Mouse (Mus musculus) layer of hippocampus, postnatal 14 days (tissue): ENCODE data around the gene Mrtfb. TPM values are rescaled to one million over a fixed set of nuclear protein-coding genes. Genes with fewer than 3 reads are reported as not detected.
"Not testable (repeated sequence)": the region's sequence is repeated elsewhere in the genome, so short reads cannot be mapped to it uniquely, and the experiment has no call there.

Source experiments
- DNase-seq, 2 experiments: peaks; one replicate each; pipeline ENCODE4 v3.0.0; 2021 to 2022; ENCODE audit warnings: low spot score in 2 of 2, mixed read lengths in 1 of 2
- total RNA-seq, 2 experiments: library from RNA; stranded (reverse); gene quantifications; 2 replicates each; pipeline ENCODE4 v1.2.3; 2021

Gene Mrtfb
- total RNA-seq, 2 experiments from 2014 or later: 118 to 123 TPM

DNA sequence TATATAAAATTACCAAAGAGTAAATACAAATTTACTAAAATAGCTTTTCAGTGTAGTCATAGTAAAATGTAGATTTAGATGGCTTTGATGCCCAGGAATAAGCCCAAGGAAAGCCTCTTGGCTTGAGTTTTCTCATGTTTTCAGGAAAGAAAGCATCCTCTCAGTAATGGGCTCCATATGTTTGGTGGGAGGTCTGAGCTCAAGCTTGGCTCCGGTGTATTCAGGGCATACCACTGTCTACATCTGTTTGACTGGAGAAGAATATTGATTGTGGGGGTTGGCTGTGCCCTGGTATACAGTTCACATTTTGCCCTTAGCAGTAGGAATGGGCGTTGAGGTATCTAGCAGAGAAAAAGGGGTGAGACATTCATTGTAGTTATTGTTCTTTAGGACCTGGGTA, 13.1 kb downstream of the Mrtfb start:
- DNase-seq: no peak

DNA sequence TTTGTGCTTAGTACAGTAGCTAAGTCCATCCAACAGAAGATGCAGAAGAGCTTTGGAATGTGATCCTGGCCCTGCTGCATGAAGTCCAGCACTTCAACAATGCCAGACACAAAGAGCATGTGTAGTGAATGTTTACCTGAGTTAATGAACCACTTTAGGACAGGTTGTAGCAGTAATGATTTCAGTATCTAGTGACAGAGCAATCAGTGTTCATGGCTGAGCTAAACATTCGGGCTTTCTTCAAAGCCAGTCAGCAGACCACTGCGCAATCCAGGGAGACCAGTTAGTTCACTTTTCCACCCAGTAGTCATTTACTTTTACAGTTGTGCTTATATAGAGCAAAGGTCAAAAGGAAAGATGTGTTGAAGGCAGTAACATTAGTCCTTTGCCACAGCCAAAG, 20.0 kb downstream of the Mrtfb start:
- DNase-seq: no peak

DNA sequence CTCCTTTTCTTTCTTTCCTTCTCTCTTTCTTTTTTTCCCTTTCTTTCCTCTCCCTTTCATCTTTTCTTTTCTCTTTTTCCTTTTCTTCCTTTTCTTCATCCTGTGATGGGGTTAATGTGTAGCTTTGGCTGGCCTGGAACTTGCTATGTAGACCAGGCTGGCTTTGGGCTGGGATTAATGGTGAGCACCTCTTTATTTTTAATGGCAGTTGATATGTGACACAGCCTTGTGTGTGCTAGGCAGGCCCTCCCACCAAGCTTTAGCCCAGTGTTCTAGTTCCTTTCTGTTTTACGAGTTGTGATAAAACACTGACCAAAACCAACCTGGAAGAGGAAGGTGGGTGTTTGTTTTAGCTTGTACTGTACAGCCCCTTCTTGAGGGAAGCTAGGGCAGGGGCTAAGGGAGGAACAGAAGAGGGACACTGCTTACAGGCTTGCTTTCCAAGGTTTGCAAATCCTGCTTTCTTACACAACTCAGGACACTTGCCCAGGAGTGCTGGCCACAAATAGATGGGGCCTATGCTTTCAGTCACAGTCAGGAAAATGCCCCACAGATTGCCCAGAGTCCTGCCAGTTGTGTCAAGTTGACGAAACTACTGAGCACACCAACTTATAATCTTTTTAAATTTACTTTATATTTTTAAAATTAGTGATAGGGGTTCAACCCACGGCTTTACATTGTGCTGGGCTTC, 20.6 kb downstream of the Mrtfb start:
- DNase-seq: no peak

DNA sequence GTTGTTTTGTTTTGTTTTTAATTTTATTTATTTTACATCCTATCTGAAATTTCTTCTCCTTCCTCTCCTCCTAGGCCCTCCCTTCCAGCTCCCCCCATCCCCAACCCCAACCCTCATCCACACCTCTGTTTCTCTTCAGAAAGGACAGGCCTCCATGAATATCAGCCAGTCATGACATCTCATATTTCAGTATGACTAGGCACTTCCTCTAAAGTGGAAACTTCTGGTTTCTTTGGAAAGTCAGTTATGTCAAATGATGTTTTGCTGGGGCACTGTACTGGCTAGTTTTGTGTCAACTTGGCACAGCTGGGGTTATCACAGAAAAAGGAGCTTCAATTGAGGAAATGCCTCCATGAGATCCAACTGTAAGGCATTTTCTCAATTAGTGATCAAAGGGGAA, 30.1 kb downstream of the Mrtfb start:
- not testable (repeated sequence) for DNase-seq

DNA sequence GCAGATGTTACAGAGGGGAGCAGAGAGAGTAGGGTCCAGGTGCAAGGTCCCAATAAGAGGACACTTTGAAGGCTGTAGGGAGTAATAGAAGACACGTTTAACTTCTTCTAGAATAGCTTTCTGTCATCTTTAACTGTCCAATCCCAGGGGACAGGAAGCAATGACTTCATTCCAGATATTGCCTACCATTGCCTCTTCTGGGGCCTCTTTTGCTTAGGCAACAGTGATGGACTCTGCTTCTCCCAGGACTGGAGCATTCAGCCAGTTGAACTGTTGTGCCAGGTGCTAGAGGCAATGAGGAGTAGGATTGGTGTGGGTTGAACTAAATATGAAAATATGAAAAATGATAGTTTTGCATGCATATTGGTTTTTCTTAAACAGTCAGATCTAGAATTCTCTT, 41.6 kb downstream of the Mrtfb start:
- DNase-seq: no peak

DNA sequence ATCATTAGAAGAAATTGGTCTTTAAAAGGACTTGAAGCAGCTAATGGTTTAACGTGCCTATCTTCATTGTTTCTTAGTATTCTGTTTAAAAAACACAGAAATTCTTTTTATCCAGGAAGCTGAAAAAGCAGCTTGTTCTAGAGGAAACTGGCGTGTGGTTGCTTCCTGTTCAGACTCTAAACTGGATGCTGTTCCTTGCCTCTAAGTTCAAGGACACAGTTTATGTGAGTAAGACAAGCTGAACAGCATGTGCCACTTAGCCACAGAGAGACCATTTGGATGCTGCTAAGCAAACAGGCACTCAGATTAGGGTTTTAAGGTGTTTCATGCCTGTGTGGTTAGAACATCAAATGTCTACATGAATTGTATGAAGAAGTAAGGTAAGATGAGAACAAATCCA, 42.7 kb downstream of the Mrtfb start:
- no peak for DNase-seq

- peak in 1 of 2 experiments; percentile 26 for DNase-seq
Measured at GRCm38 (mm10) chr16:13306065-13306695, 49.9 kb downstream of the Mrtfb start.

- DNase-seq: no peak
Measured at GRCm38 (mm10) chr16:13310096-13310683, 53.9 kb downstream of the Mrtfb start.

- no peak for DNase-seq
Measured at GRCm38 (mm10) chr16:13311374-13311773, 55.1 kb downstream of the Mrtfb start.

DNA sequence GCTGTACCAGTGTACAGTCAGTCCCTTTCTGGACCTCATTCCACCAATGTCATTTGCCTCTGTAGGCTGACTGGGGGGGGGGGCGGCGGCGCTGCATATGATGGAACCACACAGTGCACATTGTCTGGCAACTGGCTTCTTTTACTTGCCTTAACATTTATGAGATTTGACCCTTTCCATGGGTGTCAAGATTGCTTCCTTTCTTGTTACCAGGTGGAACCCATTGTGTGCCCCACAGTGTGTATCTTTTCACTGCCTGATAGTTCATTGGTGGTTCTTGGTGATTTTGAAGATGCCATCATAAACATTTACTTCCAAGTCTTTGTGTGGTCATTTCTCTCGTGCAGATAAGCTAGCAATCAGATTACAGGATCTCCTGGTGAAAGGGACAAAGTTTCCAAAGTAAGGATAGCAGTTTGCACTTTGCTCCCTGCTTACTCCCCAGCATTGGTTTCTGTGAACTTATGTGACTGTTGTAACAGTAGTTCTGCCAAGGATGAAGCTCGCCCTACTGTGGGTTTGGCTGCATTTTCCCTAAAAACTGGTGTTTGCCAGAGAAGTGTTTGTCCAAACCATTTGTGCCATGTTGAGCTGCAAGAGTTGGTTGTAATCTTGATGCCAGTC, 56.9 kb downstream of the Mrtfb start:
- DNase-seq: no peak

- DNase-seq: no peak
Measured at GRCm38 (mm10) chr16:13323751-13324150, 67.5 kb downstream of the Mrtfb start.

- no peak for DNase-seq
Measured at GRCm38 (mm10) chr16:13326622-13327021, 70.3 kb downstream of the Mrtfb start.

GRCm38 (mm10) chr16:13328646-13329045, 72.4 kb downstream of the Mrtfb start:
- DNase-seq: no peak

GRCm38 (mm10) chr16:13329640-13330039, 73.4 kb downstream of the Mrtfb start:
- DNase-seq: no peak

- no peak for DNase-seq
Measured at GRCm38 (mm10) chr16:13330221-13330659, 74.0 kb downstream of the Mrtfb start.

- no peak for DNase-seq
Measured at GRCm38 (mm10) chr16:13331898-13332297, 75.6 kb downstream of the Mrtfb start.

- no peak for DNase-seq
Measured at GRCm38 (mm10) chr16:13332536-13332935, 76.3 kb downstream of the Mrtfb start.

DNA sequence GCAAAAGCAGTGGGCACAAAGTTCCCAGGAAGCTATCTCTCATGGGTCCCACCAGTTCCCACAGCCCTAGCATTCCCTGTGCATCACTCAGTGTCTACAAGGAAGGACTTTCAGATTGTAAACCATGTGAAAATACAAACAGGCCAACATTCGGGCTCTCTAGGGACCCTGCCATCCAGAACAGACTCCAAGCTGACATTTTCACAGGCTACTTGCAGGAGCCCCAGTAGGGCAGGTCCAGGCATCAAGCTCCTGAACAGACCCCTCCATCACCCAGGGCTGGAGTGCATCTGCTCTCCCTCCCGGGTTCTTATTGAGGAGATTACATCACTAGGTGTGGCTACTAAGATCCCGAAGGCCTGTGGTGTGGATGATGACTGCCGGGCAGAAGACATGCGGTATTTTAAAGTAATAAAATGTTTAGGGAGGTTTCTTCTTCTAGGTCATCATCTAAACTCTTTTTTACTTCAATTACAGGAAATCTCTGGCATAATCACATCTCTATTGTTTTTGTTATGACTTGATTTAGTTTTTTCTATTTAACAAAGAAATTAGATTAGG, 77.6 kb downstream of the Mrtfb start:
- no peak for DNase-seq

DNA sequence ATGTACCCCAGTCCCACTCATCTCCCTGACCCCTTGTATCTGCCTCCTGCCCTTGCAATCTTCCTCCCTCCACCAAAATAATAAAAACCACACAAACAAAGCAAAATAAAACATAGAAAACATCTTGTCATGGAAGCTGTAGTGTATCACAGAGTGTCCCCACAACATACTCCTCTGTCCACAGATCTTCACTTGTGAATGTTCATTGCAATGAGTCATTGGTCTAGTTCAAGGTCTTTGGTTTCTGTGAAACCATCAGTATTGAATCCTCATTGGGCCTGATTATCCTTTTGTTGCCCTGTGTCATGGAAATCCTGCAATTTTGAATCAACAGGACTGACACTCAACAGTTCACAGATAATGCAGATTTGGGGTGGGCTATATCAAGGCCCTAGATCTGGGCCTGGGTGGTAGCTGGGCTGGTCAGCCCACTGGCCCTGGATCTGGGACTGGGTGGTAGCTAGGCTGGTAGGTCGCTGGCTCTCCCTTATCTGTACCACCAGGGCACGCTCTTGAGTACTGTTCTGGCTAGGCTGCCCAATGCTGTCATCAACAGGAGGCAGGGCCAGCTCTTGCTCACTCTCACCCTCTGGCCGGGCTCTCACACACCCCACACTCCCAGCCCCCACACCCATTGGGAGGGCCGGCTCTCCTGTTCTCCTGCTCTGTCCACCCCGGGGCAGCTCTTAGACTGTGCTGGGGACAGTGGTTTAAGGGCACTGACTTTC, 80.4 kb downstream of the Mrtfb start:
- no peak for DNase-seq

DNA sequence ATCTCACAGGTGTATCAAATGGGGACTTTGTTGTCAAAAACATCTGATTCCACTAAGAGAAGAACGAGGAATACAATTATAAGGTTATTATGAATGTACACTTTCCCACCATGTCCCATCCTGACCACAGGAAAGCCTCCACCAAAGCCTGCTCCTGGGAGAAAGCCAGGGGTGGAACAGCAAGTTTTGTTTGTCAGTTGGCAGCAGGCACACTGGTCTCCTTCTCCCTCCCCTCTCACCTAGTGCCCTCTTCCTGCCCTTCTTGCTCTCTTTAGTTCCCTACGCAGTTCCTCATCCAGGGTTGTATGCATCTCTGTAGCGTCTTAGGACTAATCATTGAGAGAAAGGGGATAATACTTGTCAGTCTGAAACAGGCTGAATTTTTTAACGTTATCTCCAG, 81.8 kb downstream of the Mrtfb start:
- DNase-seq: no peak

- DNase-seq: no peak
Measured at GRCm38 (mm10) chr16:13339433-13339832, 83.2 kb downstream of the Mrtfb start.
